Mouse (Mus musculus): ENCODE measurements around the gene Retreg3.

- TF ChIP-seq CTCF (IDR thresholded peaks at IDR 0.05), result no peak
- no peak for TF ChIP-seq EP300 (IDR thresholded peaks at IDR 0.05)
These were observed 54.7 kb downstream of the Retreg3 start for GRCm38 (mm10) chr11:101065002-101065401.

Data from lung, postnatal 0 days (tissue).